Mouse (Mus musculus) liver, embryonic 15.5 days (tissue): Measurements from ENCODE around the gene Retreg1. TPM values are rescaled to one million over a fixed set of nuclear protein-coding genes. Genes with fewer than 3 reads are reported as not detected.

ENCODE experiments used
- ATAC-seq: fragments of 200-750 bp; cut with Nextera tagmentation; 2 replicates; pipeline ENCODE4 v1.8.0; 2017; ENCODE audit warnings: moderate number of reproducible peaks, mild to moderate bottlenecking, moderate library complexity; ENCODE audit not compliant: insufficient read depth
- H3K27ac ChIP-seq: fragments of 300-500 bp; sonication (generic); replicated peaks from 2 replicates; pipeline ENCODE4 v1.5.1; 2015; ENCODE audit warnings: mild to moderate bottlenecking, inconsistent platforms
- H3K27me3 ChIP-seq: fragments of 300-500 bp; sonication (generic); 2 replicates; pipeline ENCODE4 v1.6.1; 2015; ENCODE audit warnings: mild to moderate bottlenecking, inconsistent platforms
- H3K36me3 ChIP-seq: fragments of 300-500 bp; sonication (generic); replicated peaks from 2 replicates; pipeline ENCODE4 v1.6.1; 2015; ENCODE audit warnings: moderate library complexity, mild to moderate bottlenecking, inconsistent platforms
- H3K4me1 ChIP-seq: fragments of 300-500 bp; sonication (generic); replicated peaks from 2 replicates; pipeline ENCODE4 v1.6.1; 2015; ENCODE audit warnings: inconsistent platforms
- H3K4me2 ChIP-seq: fragments of 300-500 bp; sonication (generic); 2 replicates; pipeline ENCODE4 v1.6.1; 2015; ENCODE audit warnings: moderate library complexity, mild to moderate bottlenecking, inconsistent platforms
- H3K4me3 ChIP-seq: fragments of 300-500 bp; sonication (generic); replicated peaks from 2 replicates; pipeline ENCODE4 v1.5.1; 2015; ENCODE audit warnings: mild to moderate bottlenecking, inconsistent platforms
- H3K9ac ChIP-seq: fragments of 300-500 bp; sonication (generic); 2 replicates; pipeline ENCODE4 v1.6.1; 2015; ENCODE audit warnings: moderate library complexity, mild to moderate bottlenecking, inconsistent platforms
- H3K9me3 ChIP-seq: fragments of 300-500 bp; sonication (generic); replicated peaks from 2 replicates; pipeline ENCODE4 v1.6.1; 2016; ENCODE audit warnings: inconsistent platforms
- WGBS: fragments of 180-500 bp; shearing (Covaris S2); methylation state at CpG from one replicate; pipeline ENCODE4 v1.1.7; 2015; ENCODE audit warnings: mixed read lengths; ENCODE audit not compliant: insufficient replicate concordance; 5-methylcytosine and 5-hydroxymethylcytosine counted together
- polyA plus RNA-seq: library from polyadenylated mRNA; unstranded; fragments of >200 nt; fragmentation: Nextera tagmentation; extraction: Ambion mirVana; gene quantifications from 2 replicates; pipeline ENCODE4 v1.2.1, GENCODE M21; 2015

The Retreg1 gene
- polyA plus RNA-seq, 1 experiment from 2014 or later, result 4.7 TPM

- no peak overlapping the region for H3K4me2 ChIP-seq
- H3K27me3 ChIP-seq, result no peaks in the 10 kb centered on the region
- H3K4me3 ChIP-seq, result no peak overlapping the region
- H3K9ac ChIP-seq, result no peak overlapping the region
- no peak overlapping the region for H3K27ac ChIP-seq
- H3K4me1 ChIP-seq, result no peaks in the 10 kb centered on the region
- no peaks in the 10 kb centered on the region for H3K9me3 ChIP-seq
- ATAC-seq, result no peak
- H3K36me3 ChIP-seq, result peaks cover 34% of the 10 kb centered on the region; the same call in 1 of the 2 replicates
- WGBS, result 75% methylated on average over 9 of the region's 9 CpGs
Observed at GRCm38 (mm10) chr15:25806878-25807277, 36.1 kb upstream of the Retreg1 start.

DNA sequence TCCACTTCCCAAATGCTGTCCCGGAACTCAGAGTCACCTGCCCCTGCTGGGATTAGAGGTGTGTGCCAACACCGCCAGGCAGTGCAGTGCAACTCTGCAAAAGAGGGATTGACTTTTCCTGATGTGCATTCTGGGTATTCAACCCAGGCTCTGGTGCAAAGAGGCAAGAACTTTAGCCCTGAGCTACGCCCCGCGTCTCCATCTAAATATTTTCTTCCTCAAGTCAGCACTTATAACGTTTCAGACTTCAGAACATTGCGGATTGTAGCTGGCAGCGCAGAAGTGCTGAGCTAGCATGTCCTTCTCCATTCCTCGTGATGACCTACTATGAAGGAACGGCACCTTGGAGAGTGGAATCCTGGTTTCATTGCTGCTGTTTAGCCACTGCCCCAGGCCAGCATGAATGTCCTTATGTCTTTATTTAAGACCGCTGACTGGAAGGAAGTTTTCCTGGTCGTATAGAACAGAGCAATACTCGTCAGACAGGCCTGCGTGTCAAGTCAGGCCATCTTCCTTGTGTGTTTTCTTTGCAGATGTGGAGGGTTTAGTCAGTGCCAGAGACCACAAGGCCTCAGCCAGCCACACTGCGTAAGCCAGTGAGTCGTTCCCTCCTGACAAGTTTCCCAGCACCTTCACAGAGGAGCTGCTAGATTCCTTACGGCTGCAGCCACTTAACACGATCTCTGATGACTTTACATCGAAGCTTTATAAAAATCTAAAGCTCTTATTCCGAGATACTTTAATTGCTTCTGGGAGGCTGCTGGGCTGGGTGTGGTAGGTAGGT is 34.1 kb upstream of the Retreg1 start:
- Histone ChIP-seq H3K4me3 (no peak overlapping the region), H3K4me1 (no peaks in the 10 kb centered on the region), H3K9ac (no peak overlapping the region), H3K36me3 (peaks cover 26% of the 10 kb centered on the region; the same call in 1 of the 2 replicates), H3K27me3 (no peaks in the 10 kb centered on the region), H3K9me3 (no peaks in the 10 kb centered on the region), H3K27ac (no peak overlapping the region), H3K4me2 (no peak overlapping the region)
- WGBS, result 78% methylated on average over 20 of the region's 20 CpGs
- no peak for ATAC-seq

DNA sequence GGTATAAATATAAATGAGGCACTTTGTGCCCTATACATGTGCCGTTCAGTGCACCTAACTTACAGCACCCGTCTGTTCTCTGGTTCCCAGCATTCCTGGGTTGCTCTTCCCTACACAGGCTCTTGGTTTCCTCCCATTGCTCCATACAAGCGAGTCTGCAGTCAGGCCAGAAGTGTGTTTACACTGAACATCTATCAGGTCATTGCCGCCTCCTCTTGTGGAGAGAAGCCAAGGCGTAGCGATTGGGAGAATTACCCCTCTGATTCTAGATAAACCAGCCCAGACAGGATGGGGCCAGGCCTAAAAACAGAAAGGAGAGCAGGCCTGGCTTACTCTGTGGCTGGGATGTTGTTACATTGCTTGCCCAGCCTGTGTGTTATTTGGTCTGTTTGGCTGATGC is 33.3 kb upstream of the Retreg1 start:
- Histone ChIP-seq H3K9ac (no peak overlapping the region), H3K27me3 (no peaks in the 10 kb centered on the region), H3K9me3 (no peaks in the 10 kb centered on the region), H3K27ac (no peak overlapping the region), H3K4me2 (no peak overlapping the region), H3K36me3 (peaks cover 32% of the 10 kb centered on the region; the same call in 1 of the 2 replicates), H3K4me1 (no peaks in the 10 kb centered on the region), H3K4me3 (no peak overlapping the region)
- 69% methylated on average over 6 of the region's 6 CpGs for WGBS
- ATAC-seq, result no peak

GRCm38 (mm10) chr15:25811834-25812250 is 31.1 kb upstream of the Retreg1 start:
- Histone ChIP-seq H3K4me2 (no peak overlapping the region), H3K36me3 (peaks cover 36% of the 10 kb centered on the region; the same call in 1 of the 2 replicates), H3K4me3 (no peak overlapping the region), H3K27me3 (no peaks in the 10 kb centered on the region), H3K9me3 (no peaks in the 10 kb centered on the region), H3K27ac (no peak overlapping the region), H3K9ac (no peak overlapping the region), H3K4me1 (no peaks in the 10 kb centered on the region)
- 73% methylated on average over 11 of the region's 11 CpGs for WGBS
- no peak for ATAC-seq

DNA sequence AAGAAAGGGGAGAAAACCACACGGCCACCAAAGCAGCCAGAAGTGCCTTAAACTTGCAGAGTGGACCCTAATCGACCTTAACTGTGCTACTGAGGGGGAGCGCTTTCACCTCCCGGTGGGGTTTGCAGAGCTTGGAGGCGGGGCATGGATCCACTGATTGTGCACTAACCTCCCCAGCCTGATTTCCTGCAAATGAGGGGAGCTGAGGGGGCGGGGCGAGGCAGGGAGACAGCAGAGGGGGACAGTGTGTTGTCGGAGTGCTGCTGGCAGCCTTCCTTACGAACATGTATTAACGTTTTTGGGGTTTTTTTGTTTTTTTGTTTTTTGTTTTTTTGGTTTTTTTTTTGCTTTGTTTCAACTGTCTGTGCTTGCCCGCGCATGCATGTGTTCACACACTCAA is 30.5 kb upstream of the Retreg1 start:
- Histone ChIP-seq H3K9ac (no peak overlapping the region), H3K27me3 (no peaks in the 10 kb centered on the region), H3K36me3 (peaks cover 29% of the 10 kb centered on the region; the same call in 1 of the 2 replicates), H3K4me1 (no peaks in the 10 kb centered on the region), H3K27ac (no peak overlapping the region), H3K9me3 (no peaks in the 10 kb centered on the region), H3K4me2 (no peak overlapping the region), H3K4me3 (no peak overlapping the region)
- ATAC-seq, result no peak
- 68% methylated on average over 12 of the region's 12 CpGs for WGBS

- Histone ChIP-seq H3K9ac (no peak overlapping the region), H3K4me2 (no peak overlapping the region), H3K27ac (no peak overlapping the region), H3K9me3 (no peaks in the 10 kb centered on the region), H3K4me3 (no peak overlapping the region), H3K27me3 (no peaks in the 10 kb centered on the region), H3K4me1 (no peaks in the 10 kb centered on the region), H3K36me3 (peaks cover 24% of the 10 kb centered on the region; the same call in 1 of the 2 replicates)
- WGBS, result 59% methylated on average over 3 of the region's 3 CpGs
- no peak for ATAC-seq
Observed at GRCm38 (mm10) chr15:25814535-25814934, 28.4 kb upstream of the Retreg1 start.

- Histone ChIP-seq H3K9me3 (no peaks in the 10 kb centered on the region), H3K4me2 (no peak overlapping the region), H3K36me3 (peaks cover 11% of the 10 kb centered on the region; the same call in 1 of the 2 replicates), H3K9ac (no peak overlapping the region), H3K27me3 (no peaks in the 10 kb centered on the region), H3K4me3 (no peak overlapping the region), H3K27ac (no peak overlapping the region), H3K4me1 (no peaks in the 10 kb centered on the region)
- ATAC-seq, result no peak
- WGBS, result 57% methylated on average over 2 of the region's 2 CpGs
Observed at GRCm38 (mm10) chr15:25817191-25817590, 25.8 kb upstream of the Retreg1 start.

DNA sequence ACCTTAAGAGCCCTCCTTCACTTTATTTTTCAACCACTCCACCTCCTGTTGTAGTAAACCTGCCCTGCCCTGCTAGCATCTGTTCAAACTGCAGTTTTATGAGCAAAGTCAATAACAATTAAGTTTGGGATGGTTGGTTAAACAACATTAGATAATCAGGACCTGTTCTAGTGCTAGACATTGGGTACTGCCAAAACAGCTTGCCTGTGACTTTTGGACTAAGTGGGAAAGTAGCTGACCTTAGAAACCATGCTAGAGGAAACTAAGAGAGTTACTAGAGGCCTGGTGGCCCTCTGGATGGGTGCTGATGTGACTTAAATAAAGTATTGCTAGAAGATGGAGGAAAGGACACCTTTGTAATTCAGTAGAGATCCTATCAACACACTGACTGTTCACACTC is 21.0 kb upstream of the Retreg1 start:
- Histone ChIP-seq H3K27me3 (no peaks in the 10 kb centered on the region), H3K4me3 (no peak overlapping the region), H3K27ac (no peak overlapping the region), H3K9me3 (no peaks in the 10 kb centered on the region), H3K36me3 (no peaks in the 10 kb centered on the region), H3K9ac (no peak overlapping the region), H3K4me2 (no peak overlapping the region), H3K4me1 (no peaks in the 10 kb centered on the region)
- ATAC-seq, result no peak

- Histone ChIP-seq H3K27me3 (no peaks in the 10 kb centered on the region), H3K27ac (no peak overlapping the region), H3K9ac (no peak overlapping the region), H3K4me2 (no peak overlapping the region), H3K36me3 (no peaks in the 10 kb centered on the region), H3K4me3 (no peak overlapping the region), H3K4me1 (no peaks in the 10 kb centered on the region), H3K9me3 (no peaks in the 10 kb centered on the region)
- no peak for ATAC-seq
- WGBS, result 38% methylated on average over 3 of the region's 3 CpGs
Observed at GRCm38 (mm10) chr15:25822656-25823055, 20.3 kb upstream of the Retreg1 start.

GRCm38 (mm10) chr15:25826531-25826961 is 16.4 kb upstream of the Retreg1 start:
- 59% methylated on average over 8 of the region's 8 CpGs for WGBS
- no peak overlapping the region for H3K27ac ChIP-seq
- no peak overlapping the region for H3K9ac ChIP-seq
- no peaks in the 10 kb centered on the region for H3K9me3 ChIP-seq
- peak; percentile 37; the same call in 1 of the 2 replicates for ATAC-seq
- no peaks in the 10 kb centered on the region for H3K27me3 ChIP-seq
- no peaks in the 10 kb centered on the region for H3K36me3 ChIP-seq
- H3K4me3 ChIP-seq, result no peak overlapping the region
- H3K4me1 ChIP-seq, result peaks cover 3% of the 10 kb centered on the region; the same call in 1 of the 2 replicates
- no peak overlapping the region for H3K4me2 ChIP-seq

DNA sequence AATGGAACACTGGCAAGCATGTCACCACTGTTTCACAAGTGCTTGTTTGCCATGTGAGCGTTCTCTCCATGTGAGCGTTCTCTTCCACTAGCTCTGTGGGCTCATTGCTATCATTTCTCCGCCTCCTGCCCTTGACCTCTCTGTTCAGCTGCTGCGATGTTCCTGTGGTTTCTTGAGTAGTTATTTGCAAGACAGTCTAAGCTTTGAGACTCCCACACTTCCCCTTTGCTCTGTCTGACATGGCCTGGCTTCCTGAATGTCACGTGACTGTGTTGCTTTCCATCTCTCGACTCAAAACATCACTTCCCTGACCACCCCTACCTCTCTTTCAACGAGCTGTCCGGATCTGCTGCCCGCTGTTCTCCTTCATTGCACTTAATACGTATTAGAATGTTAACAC is 14.5 kb upstream of the Retreg1 start:
- no peak; the same call in 1 of the 2 replicates for ATAC-seq
- Histone ChIP-seq H3K27me3 (no peaks in the 10 kb centered on the region), H3K4me2 (no peak overlapping the region), H3K4me3 (no peak overlapping the region), H3K36me3 (no peaks in the 10 kb centered on the region), H3K9ac (no peak overlapping the region), H3K27ac (no peak overlapping the region), H3K4me1 (peaks cover 3% of the 10 kb centered on the region; the same call in 1 of the 2 replicates), H3K9me3 (no peaks in the 10 kb centered on the region)
- WGBS, result 16% methylated on average over 10 of the region's 10 CpGs
